Mouse (Mus musculus) MEL (cell line): ENCODE results near the gene Atp6v1g1. TPM values are rescaled to one million over a fixed set of nuclear protein-coding genes. Genes with fewer than 3 reads are reported as not detected.

ENCODE experiments used
- DNase-seq: peaks from one replicate; pipeline ENCODE4 v3.0.0; 2011; ENCODE audit warnings: low read depth, low spot score
- H3K27ac ChIP-seq: 2 replicates; pipeline ENCODE4 v1.5.1; 2012; ENCODE audit warnings: low read depth, mild to moderate bottlenecking, control low read depth, low read length, moderate library complexity; ENCODE audit not compliant: control insufficient read depth
- H3K27me3 ChIP-seq, 2 experiments: fragments of 150-350 bp in 1 of 2; sonication (generic) in 1 of 2; 2 replicates each; pipeline ENCODE4 v1.6.1; 2012; ENCODE audit warnings: low read length in 2 of 2, mild to moderate bottlenecking in 2 of 2, improper control_type of control experiment in 1 of 2, moderate library complexity in 1 of 2; ENCODE audit not compliant: insufficient read depth in 2 of 2, control insufficient read depth in 1 of 2
- H3K36me3 ChIP-seq, 2 experiments: 2 replicates each; pipeline ENCODE4 v1.6.1; 2012 to 2014; ENCODE audit warnings: low read length in 2 of 2, improper control_type of control experiment in 1 of 2, inconsistent platforms in 1 of 2, mild to moderate bottlenecking in 1 of 2; ENCODE audit not compliant: insufficient read depth in 2 of 2, control insufficient read depth in 1 of 2
- H3K4me1 ChIP-seq, 2 experiments: fragments of 150-350 bp in 1 of 2; sonication (generic) in 1 of 2; 2 replicates each; pipeline ENCODE4 v1.6.1; 2012; ENCODE audit warnings: low read length in 2 of 2, improper control_type of control experiment in 1 of 2, mild to moderate bottlenecking in 1 of 2; ENCODE audit not compliant: insufficient read depth in 2 of 2, control insufficient read depth in 1 of 2
- H3K4me3 ChIP-seq, 2 experiments: fragments of 150-350 bp in 1 of 2; sonication (generic) in 1 of 2; 2 replicates each; pipeline ENCODE4 v1.5.1; 2012; ENCODE audit warnings: low read depth in 2 of 2, low read length in 2 of 2, mild to moderate bottlenecking in 2 of 2, moderate library complexity in 2 of 2, control low read depth in 1 of 2, improper control_type of control experiment in 1 of 2; ENCODE audit not compliant: control insufficient read depth in 1 of 2, insufficient read depth in 1 of 2
- H3K79me2 ChIP-seq: 2 replicates; pipeline ENCODE4 v1.6.1; 2012; ENCODE audit warnings: mild to moderate bottlenecking, low read length, moderate library complexity; ENCODE audit not compliant: control insufficient read depth, poor library complexity, insufficient read depth
- H3K9ac ChIP-seq: 2 replicates; pipeline ENCODE4 v1.6.1; 2012; ENCODE audit warnings: low read depth, mild to moderate bottlenecking, control low read depth, low read length, moderate library complexity; ENCODE audit not compliant: control insufficient read depth, poor library complexity, severe bottlenecking
- H3K9me3 ChIP-seq: fragments of 150-350 bp; sonication (generic); replicated peaks from 2 replicates; pipeline ENCODE4 v1.6.1; 2012; ENCODE audit warnings: mild to moderate bottlenecking, low read length, improper control_type of control experiment, moderate library complexity; ENCODE audit not compliant: insufficient read depth
- CHD1 ChIP-seq: IDR thresholded peaks from 2 replicates; pipeline ENCODE4 v1.6.1; 2012; ENCODE audit warnings: low read depth, mild to moderate bottlenecking, inconsistent platforms, low read length, improper control_type of control experiment
- E2F4 ChIP-seq: IDR thresholded peaks from 2 replicates; pipeline ENCODE4 v1.6.1; 2011; ENCODE audit warnings: low read depth, low read length, improper control_type of control experiment, borderline replicate concordance
- ELF1 ChIP-seq: IDR thresholded peaks from 2 replicates; pipeline ENCODE4 v1.6.1; 2014; ENCODE audit warnings: low read depth, mild to moderate bottlenecking, inconsistent platforms, low read length, improper control_type of control experiment, moderate library complexity
- EP300 ChIP-seq, 2 experiments: IDR thresholded peaks; 2 replicates each; pipeline ENCODE4 v1.6.1; 2011; ENCODE audit warnings: improper control_type of control experiment in 2 of 2, low read length in 2 of 2, low read depth in 1 of 2, mild to moderate bottlenecking in 1 of 2
- ETS1 ChIP-seq: IDR thresholded peaks from 2 replicates; pipeline ENCODE4 v1.6.1; 2012; ENCODE audit warnings: low read depth, mild to moderate bottlenecking, inconsistent platforms, low read length, improper control_type of control experiment, moderate library complexity
- GABPA ChIP-seq: IDR thresholded peaks from 2 replicates; pipeline ENCODE4 v1.6.1; 2012; ENCODE audit warnings: low read depth, mild to moderate bottlenecking, inconsistent platforms, low read length, improper control_type of control experiment, moderate library complexity
- GATA1 ChIP-seq: IDR thresholded peaks from 2 replicates; pipeline ENCODE4 v1.6.1; 2011; ENCODE audit warnings: low read depth, low read length, improper control_type of control experiment
- MAZ ChIP-seq: IDR thresholded peaks from 2 replicates; pipeline ENCODE4 v1.6.1; 2012; ENCODE audit warnings: low read depth, mild to moderate bottlenecking, inconsistent platforms, low read length, improper control_type of control experiment
- MEF2A ChIP-seq: IDR thresholded peaks from 2 replicates; pipeline ENCODE4 v1.6.1; 2014; ENCODE audit warnings: low read depth, mild to moderate bottlenecking, inconsistent platforms, low read length, improper control_type of control experiment; ENCODE audit not compliant: poor library complexity, insufficient replicate concordance, severe bottlenecking; ENCODE audit errors: extremely low read depth
- MYC ChIP-seq: IDR thresholded peaks from 2 replicates; pipeline ENCODE4 v1.6.1; 2011; ENCODE audit warnings: low read depth, mild to moderate bottlenecking, low read length, improper control_type of control experiment, moderate library complexity
- RCOR1 ChIP-seq: IDR thresholded peaks from 2 replicates; pipeline ENCODE4 v1.6.1; 2012; ENCODE audit warnings: low read depth, mild to moderate bottlenecking, inconsistent platforms, low read length, improper control_type of control experiment
- SIN3A ChIP-seq: IDR thresholded peaks from 2 replicates; pipeline ENCODE4 v1.6.1; 2012; ENCODE audit warnings: low read length, improper control_type of control experiment, inconsistent platforms
- SMC3 ChIP-seq: IDR thresholded peaks from 2 replicates; pipeline ENCODE4 v1.6.1; 2011; ENCODE audit warnings: low read depth, low read length, improper control_type of control experiment
- TAL1 ChIP-seq: IDR thresholded peaks from 2 replicates; pipeline ENCODE4 v1.6.1; 2012; ENCODE audit warnings: mild to moderate bottlenecking, inconsistent platforms, low read length, moderate library complexity, mixed read lengths
- TBP ChIP-seq: IDR thresholded peaks from 2 replicates; pipeline ENCODE4 v1.8.0; 2011; ENCODE audit warnings: low read depth, low read length, improper control_type of control experiment
- TCF12 ChIP-seq: IDR thresholded peaks from 2 replicates; pipeline ENCODE4 v1.6.1; 2014; ENCODE audit warnings: low read depth, mild to moderate bottlenecking, inconsistent platforms, low read length, improper control_type of control experiment, moderate library complexity
- UBTF ChIP-seq: IDR thresholded peaks from 2 replicates; pipeline ENCODE4 v1.6.1; 2012; ENCODE audit warnings: low read depth, mild to moderate bottlenecking, inconsistent platforms, low read length, improper control_type of control experiment, moderate library complexity, borderline replicate concordance; ENCODE audit not compliant: insufficient read depth
- ZKSCAN1 ChIP-seq: IDR thresholded peaks from 2 replicates; pipeline ENCODE4 v1.6.1; 2012; ENCODE audit warnings: low read depth, mild to moderate bottlenecking, inconsistent platforms, low read length, improper control_type of control experiment, moderate library complexity
- ZMIZ1 ChIP-seq: IDR thresholded peaks from 2 replicates; pipeline ENCODE4 v1.6.1; 2012; ENCODE audit warnings: low read depth, mild to moderate bottlenecking, inconsistent platforms, low read length, improper control_type of control experiment, moderate library complexity
- polyA plus RNA-seq, 2 experiments: library from polyadenylated mRNA; stranded (reverse) in 1 of 2; unstranded in 1 of 2; fragments of >175 nt in 1 of 2; fragments of >200 nt in 1 of 2; gene quantifications; 2 replicates each; pipeline versions ENCODE4 v1.2.1 to v1.2.4; 2012; ENCODE audit warnings: low replicate concordance in 2 of 2, low read depth in 1 of 2; ENCODE audit not compliant: insufficient read length in 2 of 2, insufficient read depth in 1 of 2, missing spikeins in 1 of 2
- total RNA-seq: library from RNA; depleted of rRNA; stranded (reverse); fragments of 300-350 nt; gene quantifications from 2 replicates; pipeline ENCODE4 v1.2.3, GENCODE M21; 2012

The Atp6v1g1 gene
- total and polyA plus RNA-seq, 3 experiments, result 122 to 164 TPM; not detected in 1

DNA sequence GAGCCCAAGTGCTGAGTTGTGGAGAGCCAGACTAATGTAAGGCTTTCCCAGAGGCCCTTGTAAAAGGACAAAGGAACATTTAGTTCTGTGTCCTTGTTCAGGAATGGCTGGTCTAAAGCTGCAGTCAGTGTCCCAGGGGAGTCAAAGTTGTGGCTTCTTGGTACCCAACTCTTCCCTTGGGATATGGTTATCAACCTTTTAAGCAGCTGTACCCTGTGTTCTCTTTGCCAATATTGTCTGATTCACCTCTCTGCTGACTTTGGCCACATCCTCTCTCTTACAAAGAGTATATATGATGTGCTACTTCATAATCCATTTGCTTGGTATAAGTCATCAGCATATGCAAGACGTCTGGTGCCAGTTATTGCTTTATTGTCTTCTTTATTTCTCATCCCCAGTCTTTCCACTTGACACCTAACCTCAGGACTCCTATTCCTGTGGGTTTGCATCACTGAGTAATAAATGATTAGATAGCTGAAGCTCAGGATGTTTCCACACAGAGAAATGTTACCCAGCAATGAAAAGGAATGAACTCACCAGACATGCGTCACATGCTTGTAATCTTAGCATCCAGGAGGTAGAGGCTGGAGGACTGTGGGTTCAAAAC lies 22.7 kb upstream of the Atp6v1g1 start (continued):
- TF ChIP-seq MAZ, result no peak
- TF ChIP-seq ZMIZ1, result no peak
- no peak for TF ChIP-seq MYC
- no peak for TF ChIP-seq GABPA

- Histone ChIP-seq H3K4me3 (no peak overlapping the region), H3K9ac (no peak overlapping the region), H3K9me3 (no peaks in the 10 kb centered on the region), H3K27me3 (no peaks in the 10 kb centered on the region), H3K4me1 (no peaks in the 10 kb centered on the region), H3K79me2 (no peaks in the 10 kb centered on the region), H3K27ac (no peak overlapping the region), H3K36me3 (no peaks in the 10 kb centered on the region)
- DNase-seq, result no peak
- TF ChIP-seq ZKSCAN1, result no peak
- no peak for TF ChIP-seq RCOR1
- no peak for TF ChIP-seq TBP
- no peak for TF ChIP-seq MAZ
These were observed 19.1 kb upstream of the Atp6v1g1 start for GRCm38 (mm10) chr4:63525514-63525913.

- no peak for DNase-seq
- Histone ChIP-seq H3K27ac (no peak overlapping the region), H3K9ac (no peak overlapping the region), H3K27me3 (no peaks in the 10 kb centered on the region), H3K9me3 (no peaks in the 10 kb centered on the region), H3K4me3 (no peak overlapping the region), H3K79me2 (no peaks in the 10 kb centered on the region), H3K4me1 (no peaks in the 10 kb centered on the region), H3K36me3 (no peaks in the 10 kb centered on the region)
- TF ChIP-seq TCF12, result no peak
- TF ChIP-seq TAL1, result no peak
- no peak for TF ChIP-seq E2F4
- TF ChIP-seq ETS1, result no peak
- no peak for TF ChIP-seq CHD1
- no peak for TF ChIP-seq MYC
- TF ChIP-seq MEF2A, result no peak
- no peak for TF ChIP-seq SIN3A
- no peak for TF ChIP-seq GATA1
- TF ChIP-seq SMC3, result no peak
- no peak for TF ChIP-seq EP300 (IDR thresholded peaks at IDR 0.05; ENCODE audit: low read depth in 1 of 2, low read length in 2 of 2)
- TF ChIP-seq UBTF, result no peak
- no peak for TF ChIP-seq ELF1
- TF ChIP-seq RCOR1, result no peak
These were observed 15.6 kb upstream of the Atp6v1g1 start for GRCm38 (mm10) chr4:63528946-63529345.
